Mouse (Mus musculus) midbrain, embryonic 14.5 days (tissue): ENCODE measurements at regions not wholly inside any gene's neighbourhood (a gene's known extent, or its start where the extent isn't known, plus 50 kb on each side); places are given as distances from the start of the nearest gene placed in this dataset.

Source experiments
- ATAC-seq: fragments of 200-750 bp; cut with Nextera tagmentation; 2 replicates; pipeline ENCODE4 v1.8.0; 2017; ENCODE audit warnings: moderate number of reproducible peaks, moderate library complexity; ENCODE audit not compliant: low FRiP score, low TSS enrichment
- DNase-seq: peaks from one replicate; pipeline ENCODE4 v3.0.0-alpha.2; 2015
- H3K27ac ChIP-seq: fragments of 300-500 bp; sonication (generic); replicated peaks from 2 replicates; pipeline ENCODE4 v1.5.1; 2014; ENCODE audit warnings: mild to moderate bottlenecking, low read depth, low read length, moderate library complexity
- H3K27me3 ChIP-seq: fragments of 300-500 bp; sonication (generic); 2 replicates; pipeline ENCODE4 v1.6.1; 2014; ENCODE audit warnings: low read length, control low read depth, mixed read lengths; ENCODE audit not compliant: control insufficient read depth, insufficient read depth
- H3K36me3 ChIP-seq: fragments of 300-500 bp; sonication (generic); 2 replicates; pipeline ENCODE4 v1.6.1; 2014; ENCODE audit warnings: low read length, control low read depth; ENCODE audit not compliant: control insufficient read depth, insufficient read depth
- H3K4me1 ChIP-seq: fragments of 300-500 bp; sonication (generic); 2 replicates; pipeline ENCODE4 v1.6.1; 2014; ENCODE audit warnings: mild to moderate bottlenecking, antibody characterized with exemption, low read length, control low read depth; ENCODE audit not compliant: control insufficient read depth, insufficient read depth
- H3K4me2 ChIP-seq: fragments of 300-500 bp; sonication (generic); 2 replicates; pipeline ENCODE4 v1.6.1; 2014; ENCODE audit warnings: mild to moderate bottlenecking, low read length, moderate library complexity
- H3K4me3 ChIP-seq: fragments of 300-500 bp; sonication (generic); replicated peaks from 2 replicates; pipeline ENCODE4 v1.5.1; 2014; ENCODE audit warnings: low read depth, low read length
- H3K9ac ChIP-seq: fragments of 300-500 bp; sonication (generic); replicated peaks from 2 replicates; pipeline ENCODE4 v1.6.1; 2014; ENCODE audit warnings: mild to moderate bottlenecking, low read length, moderate library complexity
- H3K9me3 ChIP-seq: fragments of 300-500 bp; sonication (generic); 2 replicates; pipeline ENCODE4 v1.6.1; 2016; ENCODE audit warnings: low read length, control low read depth, mixed read lengths; ENCODE audit not compliant: control insufficient read depth
- WGBS: fragments of 180-500 bp; shearing (Covaris S2); extraction: QIAGEN DNeasy Blood & Tissue Kit; methylation state at CpG from one replicate; pipeline ENCODE4 v1.1.7; 2014; 5-methylcytosine and 5-hydroxymethylcytosine counted together

GRCm38 (mm10) chr14:68934611-68935302, 359.3 kb downstream of the Synb start:
- H3K27me3 ChIP-seq = no peaks in the 10 kb centered on the region
- no peak overlapping the region for H3K9ac ChIP-seq
- no peaks in the 10 kb centered on the region for H3K9me3 ChIP-seq
- peak overlapping the region; percentile 33 for H3K27ac ChIP-seq
- DNase-seq (peak; percentile 62), ATAC-seq (peak; percentile 37; the same call in 1 of the 2 replicates)
- 30% methylated on average over 12 of the region's 12 CpGs for WGBS
- H3K36me3 ChIP-seq = no peaks in the 10 kb centered on the region
- H3K4me2 ChIP-seq = peak overlapping the region; percentile 20; the same call in 1 of the 2 replicates
- H3K4me3 ChIP-seq = no peak overlapping the region
- H3K4me1 ChIP-seq = peaks cover 11% of the 10 kb centered on the region; the same call in 1 of the 2 replicates

- WGBS = 90% methylated on average over 4 of the region's 4 CpGs
- no peak overlapping the region for H3K4me2 ChIP-seq
- no peaks in the 10 kb centered on the region for H3K27me3 ChIP-seq
- ATAC-seq (no peak), DNase-seq (no peak)
- H3K4me3 ChIP-seq = no peak overlapping the region
- H3K9ac ChIP-seq = no peak overlapping the region
- peaks cover 6% of the 10 kb centered on the region; the same call in 1 of the 2 replicates for H3K4me1 ChIP-seq
- H3K9me3 ChIP-seq = no peaks in the 10 kb centered on the region
- no peaks in the 10 kb centered on the region for H3K36me3 ChIP-seq
- H3K27ac ChIP-seq = no peak overlapping the region
Observed at GRCm38 (mm10) chr14:68927814-68928213, 366.3 kb downstream of the Synb start.

- no peaks in the 10 kb centered on the region for H3K27me3 ChIP-seq
- ATAC-seq (peak; percentile 83), DNase-seq (peak; percentile 89)
- H3K4me2 ChIP-seq = no peak overlapping the region
- 2% methylated on average over 2 of the region's 2 CpGs for WGBS
- 0 out of 2 replicates have a peak overlapping the region, but pooled peaks have one; percentile 32 for H3K27ac ChIP-seq
- H3K9me3 ChIP-seq = no peaks in the 10 kb centered on the region
- H3K36me3 ChIP-seq = no peaks in the 10 kb centered on the region
- H3K4me3 ChIP-seq = no peak overlapping the region
- H3K4me1 ChIP-seq = peaks cover 15% of the 10 kb centered on the region
- no peak overlapping the region for H3K9ac ChIP-seq
Observed at GRCm38 (mm10) chr14:68923054-68923453, 371.0 kb downstream of the Synb start.

GRCm38 (mm10) chr14:68922035-68922434, 372.1 kb downstream of the Synb start:
- H3K27me3 ChIP-seq = no peaks in the 10 kb centered on the region
- peaks cover 15% of the 10 kb centered on the region for H3K4me1 ChIP-seq
- 64% methylated on average over 2 of the region's 2 CpGs for WGBS
- H3K4me3 ChIP-seq = no peak overlapping the region
- H3K9ac ChIP-seq = no peak overlapping the region
- H3K27ac ChIP-seq = no peak overlapping the region
- no peak overlapping the region for H3K4me2 ChIP-seq
- DNase-seq (no peak), ATAC-seq (no peak)
- no peaks in the 10 kb centered on the region for H3K36me3 ChIP-seq
- H3K9me3 ChIP-seq = no peaks in the 10 kb centered on the region

GRCm38 (mm10) chr14:68918526-68919045, 375.5 kb downstream of the Synb start:
- Histone ChIP-seq H3K4me2 (no peak overlapping the region), H3K27ac (no peak overlapping the region), H3K9me3 (no peaks in the 10 kb centered on the region), H3K36me3 (no peaks in the 10 kb centered on the region), H3K4me3 (no peak overlapping the region), H3K9ac (no peak overlapping the region), H3K4me1 (peaks cover 15% of the 10 kb centered on the region), H3K27me3 (no peaks in the 10 kb centered on the region)
- WGBS = 80% methylated on average over 1 of the region's 1 CpGs
- DNase-seq (no peak), ATAC-seq (no peak)

GRCm38 (mm10) chr14:68899921-68900320, 394.2 kb downstream of the Synb start:
- H3K36me3 ChIP-seq = no peaks in the 10 kb centered on the region
- 75% methylated on average over 3 of the region's 3 CpGs for WGBS
- H3K27ac ChIP-seq = no peak overlapping the region
- DNase-seq (no peak), ATAC-seq (no peak)
- H3K4me1 ChIP-seq = no peaks in the 10 kb centered on the region
- H3K9me3 ChIP-seq = no peaks in the 10 kb centered on the region
- no peak overlapping the region for H3K9ac ChIP-seq
- H3K4me3 ChIP-seq = no peak overlapping the region
- H3K4me2 ChIP-seq = no peak overlapping the region
- H3K27me3 ChIP-seq = no peaks in the 10 kb centered on the region

- Histone ChIP-seq H3K9me3 (no peaks in the 10 kb centered on the region), H3K4me2 (no peak overlapping the region), H3K9ac (no peak overlapping the region), H3K4me1 (no peaks in the 10 kb centered on the region), H3K36me3 (no peaks in the 10 kb centered on the region), H3K27me3 (no peaks in the 10 kb centered on the region), H3K27ac (no peak overlapping the region), H3K4me3 (no peak overlapping the region)
- DNase-seq (no peak), ATAC-seq (no peak)
- 87% methylated on average over 4 of the region's 4 CpGs for WGBS
Observed at GRCm38 (mm10) chr14:68877171-68877570, 416.9 kb downstream of the Synb start.

GRCm38 (mm10) chr14:68861071-68861470, 433.0 kb downstream of the Synb start:
- Histone ChIP-seq H3K4me3 (no peak overlapping the region), H3K27me3 (no peaks in the 10 kb centered on the region), H3K27ac (no peak overlapping the region), H3K9ac (no peak overlapping the region), H3K9me3 (no peaks in the 10 kb centered on the region), H3K36me3 (no peaks in the 10 kb centered on the region), H3K4me2 (no peak overlapping the region), H3K4me1 (no peaks in the 10 kb centered on the region)
- DNase-seq (no peak), ATAC-seq (no peak)
- WGBS = 89% methylated on average over 3 of the region's 3 CpGs

GRCm38 (mm10) chr14:68857948-68858347, 436.2 kb downstream of the Synb start:
- no peak overlapping the region for H3K9ac ChIP-seq
- no peaks in the 10 kb centered on the region for H3K9me3 ChIP-seq
- DNase-seq (no peak), ATAC-seq (no peak)
- WGBS = 75% methylated on average over 1 of the region's 1 CpGs
- H3K27ac ChIP-seq = no peak overlapping the region
- no peaks in the 10 kb centered on the region for H3K36me3 ChIP-seq
- H3K4me1 ChIP-seq = no peaks in the 10 kb centered on the region
- H3K4me2 ChIP-seq = no peak overlapping the region
- H3K4me3 ChIP-seq = no peak overlapping the region
- H3K27me3 ChIP-seq = no peaks in the 10 kb centered on the region
